Mouse (Mus musculus) limb, embryonic 12.5 days (tissue): ENCODE measurements around the gene Rpia. TPM values are rescaled to one million over a fixed set of nuclear protein-coding genes. Genes with fewer than 3 reads are reported as not detected.
"Not testable (repeated sequence)": the region's sequence is repeated elsewhere in the genome, so short reads cannot be mapped to it uniquely, and the experiment has no call there.

Source experiments
- ATAC-seq: fragments of 200-750 bp; cut with Nextera tagmentation; 2 replicates; pipeline ENCODE4 v1.8.0; 2017; ENCODE audit warnings: low read depth, moderate TSS enrichment; ENCODE audit not compliant: insufficient number of reproducible peaks, insufficient read depth, low FRiP score, low TSS enrichment
- H3K27ac ChIP-seq: fragments of 300-500 bp; sonication (generic); 2 replicates; pipeline ENCODE4 v1.5.1; 2016; ENCODE audit warnings: mild to moderate bottlenecking, moderate library complexity
- H3K27me3 ChIP-seq: fragments of 300-500 bp; sonication (generic); 2 replicates; pipeline ENCODE4 v1.6.1; 2016; ENCODE audit warnings: mild to moderate bottlenecking, moderate library complexity
- H3K36me3 ChIP-seq: fragments of 300-500 bp; sonication (generic); 2 replicates; pipeline ENCODE4 v1.6.1; 2016; ENCODE audit warnings: mild to moderate bottlenecking, moderate library complexity
- H3K4me1 ChIP-seq: fragments of 300-500 bp; sonication (generic); replicated peaks from 2 replicates; pipeline ENCODE4 v1.6.1; 2016
- H3K4me2 ChIP-seq: fragments of 300-500 bp; sonication (generic); 2 replicates; pipeline ENCODE4 v1.6.1; 2016; ENCODE audit warnings: mild to moderate bottlenecking, moderate library complexity
- H3K4me3 ChIP-seq: fragments of 300-500 bp; sonication (generic); replicated peaks from 2 replicates; pipeline ENCODE4 v1.5.1; 2016; ENCODE audit warnings: mild to moderate bottlenecking
- H3K9ac ChIP-seq: fragments of 300-500 bp; sonication (generic); replicated peaks from 2 replicates; pipeline ENCODE4 v1.6.1; 2016; ENCODE audit warnings: mild to moderate bottlenecking, moderate library complexity
- H3K9me3 ChIP-seq: fragments of 300-500 bp; sonication (generic); 2 replicates; pipeline ENCODE4 v1.6.1; 2016; ENCODE audit warnings: mild to moderate bottlenecking, moderate library complexity
- WGBS: fragments of 180-500 bp; shearing (Covaris S2); methylation state at CpG from one replicate; pipeline ENCODE4 v1.1.7; 2016; 5-methylcytosine and 5-hydroxymethylcytosine counted together
- polyA plus RNA-seq: library from polyadenylated mRNA; unstranded; fragments of >200 nt; fragmentation: Nextera tagmentation; extraction: Ambion mirVana; gene quantifications from 2 replicates; pipeline ENCODE4 v1.2.1, GENCODE M21; 2016

Gene Rpia
- polyA plus RNA-seq, result 3.5 TPM in 2 replicates

- Histone ChIP-seq H3K4me3 (peak within 1 kb of the TSS; percentile 65), H3K9ac (peak within 1 kb of the TSS; percentile 66), H3K36me3 (peaks cover 5% of the 10 kb centered on the region; the same call in 1 of the 2 replicates), H3K27ac (peak within 1 kb of the TSS; percentile 85), H3K27me3 (no peaks in the 10 kb centered on the region), H3K4me2 (peak within 1 kb of the TSS; percentile 81), H3K4me1 (peaks cover 20% of the 10 kb centered on the region), H3K9me3 (no peaks in the 10 kb centered on the region)
- ATAC-seq, result peak; percentile 97
- under 1% methylated on average over 45 of the region's 62 CpGs for WGBS
Observed at GRCm38 (mm10) chr6:70791824-70792535, at the start of gene Rpia. Gene Rpia, minus strand, starts transcription at chr6:70792232.

- H3K36me3 ChIP-seq, result no peaks in the 10 kb centered on the region
- WGBS, result 69% methylated on average over 5 of the region's 5 CpGs
- no peak overlapping the region for H3K4me2 ChIP-seq
- H3K9ac ChIP-seq, result no peak overlapping the region
- H3K4me3 ChIP-seq, result no peak overlapping the region
- peaks cover 9% of the 10 kb centered on the region; the same call in 1 of the 2 replicates for H3K4me1 ChIP-seq
- H3K9me3 ChIP-seq, result no peaks in the 10 kb centered on the region
- no peak overlapping the region for H3K27ac ChIP-seq
- no peak for ATAC-seq
- H3K27me3 ChIP-seq, result no peaks in the 10 kb centered on the region
Observed at GRCm38 (mm10) chr6:70840281-70840680, 48.2 kb upstream of the Rpia start.

- no peaks in the 10 kb centered on the region for H3K9me3 ChIP-seq
- WGBS, result 43% methylated on average over 3 of the region's 3 CpGs
- H3K27me3 ChIP-seq, result no peaks in the 10 kb centered on the region
- no peak overlapping the region for H3K27ac ChIP-seq
- no peak for ATAC-seq
- H3K4me3 ChIP-seq, result no peak overlapping the region
- no peaks in the 10 kb centered on the region for H3K36me3 ChIP-seq
- H3K4me1 ChIP-seq, result peaks cover 7% of the 10 kb centered on the region; the same call in 1 of the 2 replicates
- H3K9ac ChIP-seq, result no peak overlapping the region
- no peak overlapping the region for H3K4me2 ChIP-seq
Observed at GRCm38 (mm10) chr6:70838532-70838931, 46.5 kb upstream of the Rpia start.

- no peaks in the 10 kb centered on the region for H3K36me3 ChIP-seq
- no peak overlapping the region for H3K4me2 ChIP-seq
- no peaks in the 10 kb centered on the region for H3K9me3 ChIP-seq
- no peaks in the 10 kb centered on the region for H3K27me3 ChIP-seq
- WGBS, result 68% methylated on average over 2 of the region's 2 CpGs
- H3K27ac ChIP-seq, result no peak overlapping the region
- H3K9ac ChIP-seq, result no peak overlapping the region
- no peak overlapping the region for H3K4me3 ChIP-seq
- no peaks in the 10 kb centered on the region for H3K4me1 ChIP-seq
- ATAC-seq, result no peak
Observed at GRCm38 (mm10) chr6:70837297-70837696, 45.3 kb upstream of the Rpia start.

- no peaks in the 10 kb centered on the region for H3K4me1 ChIP-seq
- no peaks in the 10 kb centered on the region for H3K36me3 ChIP-seq
- no peak overlapping the region for H3K27ac ChIP-seq
- no peaks in the 10 kb centered on the region for H3K27me3 ChIP-seq
- H3K9me3 ChIP-seq, result no peaks in the 10 kb centered on the region
- no peak overlapping the region for H3K4me3 ChIP-seq
- ATAC-seq, result no peak
- no peak overlapping the region for H3K9ac ChIP-seq
- 67% methylated on average over 10 of the region's 10 CpGs for WGBS
- H3K4me2 ChIP-seq, result no peak overlapping the region
Observed at GRCm38 (mm10) chr6:70831179-70831839, 39.3 kb upstream of the Rpia start.

- ATAC-seq, result no peak
- Histone ChIP-seq H3K4me1 (no peaks in the 10 kb centered on the region), H3K4me2 (no peak overlapping the region), H3K27me3 (no peaks in the 10 kb centered on the region), H3K4me3 (no peak overlapping the region), H3K27ac (no peak overlapping the region), H3K9me3 (no peaks in the 10 kb centered on the region), H3K9ac (no peak overlapping the region), H3K36me3 (no peaks in the 10 kb centered on the region)
- 81% methylated on average over 3 of the region's 3 CpGs for WGBS
Observed at GRCm38 (mm10) chr6:70830552-70830951, 38.5 kb upstream of the Rpia start.

- no peak for ATAC-seq
- no peaks in the 10 kb centered on the region for H3K36me3 ChIP-seq
Observed at GRCm38 (mm10) chr6:70829451-70829850, 37.4 kb upstream of the Rpia start.

GRCm38 (mm10) chr6:70824987-70825337, 32.9 kb upstream of the Rpia start:
- H3K9me3 ChIP-seq, result no peaks in the 10 kb centered on the region
- H3K27me3 ChIP-seq, result no peaks in the 10 kb centered on the region
- peak overlapping the region; percentile 41 for H3K4me3 ChIP-seq
- peaks cover 7% of the 10 kb centered on the region for H3K4me1 ChIP-seq
- peak; percentile 23; the same call in 1 of the 2 replicates for ATAC-seq
- H3K36me3 ChIP-seq, result no peaks in the 10 kb centered on the region
- WGBS, result 44% methylated on average over 4 of the region's 4 CpGs
- no peak overlapping the region for H3K9ac ChIP-seq
- no peak overlapping the region for H3K27ac ChIP-seq
- H3K4me2 ChIP-seq, result peak overlapping the region; percentile 77

More at GRCm38 (mm10) chr6:70829451-70829850, 37.4 kb upstream of the Rpia start:
- Histone ChIP-seq H3K4me2 (no peak overlapping the region), H3K4me1 (no peaks in the 10 kb centered on the region; the same call in 1 of the 2 replicates), H3K9me3 (no peaks in the 10 kb centered on the region), H3K27me3 (no peaks in the 10 kb centered on the region), H3K9ac (no peak overlapping the region), H3K4me3 (no peak overlapping the region), H3K27ac (no peak overlapping the region)
- WGBS, result 32% methylated on average over 2 of the region's 2 CpGs

GRCm38 (mm10) chr6:70824085-70824986, 32.3 kb upstream of the Rpia start:
- Histone ChIP-seq H3K36me3 (no peaks in the 10 kb centered on the region), H3K27me3 (no peaks in the 10 kb centered on the region), H3K27ac (no peak overlapping the region), H3K9ac (peak overlapping the region; percentile 50), H3K4me2 (peak overlapping the region; percentile 77), H3K4me1 (peaks cover 7% of the 10 kb centered on the region), H3K4me3 (peak overlapping the region; percentile 41), H3K9me3 (no peaks in the 10 kb centered on the region)
- 7% methylated on average over 23 of the region's 23 CpGs for WGBS
- peak; percentile 77 for ATAC-seq

- H3K9me3 ChIP-seq, H3K9ac ChIP-seq, ATAC-seq, H3K4me1 ChIP-seq, H3K27me3 ChIP-seq, H3K27ac ChIP-seq, H3K36me3 ChIP-seq, H3K4me3 ChIP-seq, H3K4me2 ChIP-seq: not testable (repeated sequence)
- WGBS, result 73% methylated on average over 4 of the region's 4 CpGs
Observed at GRCm38 (mm10) chr6:70823277-70823676, 31.2 kb upstream of the Rpia start.

- Histone ChIP-seq H3K27me3 (no peaks in the 10 kb centered on the region), H3K27ac (no peak overlapping the region), H3K9me3 (no peaks in the 10 kb centered on the region), H3K36me3 (no peaks in the 10 kb centered on the region), H3K4me3 (no peak overlapping the region), H3K9ac (no peak overlapping the region), H3K4me1 (peaks cover 7% of the 10 kb centered on the region), H3K4me2 (no peak overlapping the region)
- ATAC-seq, result no peak
- 61% methylated on average over 5 of the region's 5 CpGs for WGBS
Observed at GRCm38 (mm10) chr6:70822386-70822910, 30.4 kb upstream of the Rpia start.
